Mouse (Mus musculus) granulocyte monocyte progenitor cell, adult 5-6 weeks (primary cell): Measurements from ENCODE around the gene Cntfr. TPM values are rescaled to one million over a fixed set of nuclear protein-coding genes. Genes with fewer than 3 reads are reported as not detected.

ENCODE experiments used
- ATAC-seq: replicated peaks from 2 replicates; pipeline ENCODE4 v1.8.0; 2016; ENCODE audit warnings: mild to moderate bottlenecking, moderate TSS enrichment, inconsistent platforms; ENCODE audit not compliant: poor library complexity, severe bottlenecking
- total RNA-seq, 2 experiments: library from RNA; stranded (forward) in 1 of 2; stranded (reverse) in 1 of 2; fragments of 200-712, 200-1000 nt in 1 of 2; fragments of >200 nt in 1 of 2; fragmentation: Nextera tagmentation in 1 of 2; gene quantifications; 2 replicates each; pipeline ENCODE4 v1.2.3; 2014 to 2017

Gene Cntfr
- total RNA-seq, 2 experiments from 2014 or later: not detected

- no peak for ATAC-seq
Observed at GRCm38 (mm10) chr4:41682789-41683188, 14.1 kb downstream of the Cntfr start.

- no peak for ATAC-seq
Observed at GRCm38 (mm10) chr4:41681947-41682346, 14.9 kb downstream of the Cntfr start.

GRCm38 (mm10) chr4:41681176-41681575 lies 15.7 kb downstream of the Cntfr start:
- no peak for ATAC-seq

- ATAC-seq: no peak
Observed at GRCm38 (mm10) chr4:41679291-41679690, 17.6 kb downstream of the Cntfr start.

GRCm38 (mm10) chr4:41678863-41679262 lies 18.0 kb downstream of the Cntfr start:
- no peak for ATAC-seq

- ATAC-seq: no peak
Observed at GRCm38 (mm10) chr4:41677006-41677629, 19.8 kb downstream of the Cntfr start.

GRCm38 (mm10) chr4:41676248-41677005 lies 20.5 kb downstream of the Cntfr start:
- ATAC-seq: no peak

GRCm38 (mm10) chr4:41673186-41673585 lies 23.7 kb downstream of the Cntfr start:
- no peak for ATAC-seq

GRCm38 (mm10) chr4:41672522-41672963 lies 24.3 kb downstream of the Cntfr start:
- no peak for ATAC-seq

GRCm38 (mm10) chr4:41671963-41672480 lies 24.9 kb downstream of the Cntfr start:
- no peak for ATAC-seq

- no peak for ATAC-seq
Observed at GRCm38 (mm10) chr4:41671500-41671899, 25.4 kb downstream of the Cntfr start.

GRCm38 (mm10) chr4:41670836-41671235 lies 26.1 kb downstream of the Cntfr start:
- ATAC-seq: no peak

GRCm38 (mm10) chr4:41666646-41667045 lies 30.2 kb downstream of the Cntfr start:
- no peak for ATAC-seq

- no peak for ATAC-seq
Observed at GRCm38 (mm10) chr4:41665009-41665675, 31.7 kb downstream of the Cntfr start.

- no peak for ATAC-seq
Observed at GRCm38 (mm10) chr4:41664533-41664932, 32.4 kb downstream of the Cntfr start.

GRCm38 (mm10) chr4:41663614-41664013 lies 33.3 kb downstream of the Cntfr start:
- ATAC-seq: no peak

GRCm38 (mm10) chr4:41662723-41663122 lies 34.2 kb downstream of the Cntfr start:
- ATAC-seq: no peak

- no peak for ATAC-seq
Observed at GRCm38 (mm10) chr4:41660851-41661430, 35.9 kb downstream of the Cntfr start.

GRCm38 (mm10) chr4:41659556-41659955 lies 37.3 kb downstream of the Cntfr start:
- no peak for ATAC-seq

- ATAC-seq: peak; percentile 42; the same call in 1 of the 2 replicates
Observed at GRCm38 (mm10) chr4:41658566-41659384, 38.1 kb downstream of the Cntfr start.
